Mouse (Mus musculus) bone marrow macrophage, adult 2 months (primary cell): ENCODE results near the gene Ccdc8.

Source experiments
- CTCF ChIP-seq: IDR thresholded peaks from 2 replicates; pipeline ENCODE4 v1.5.1; 2012; ENCODE audit warnings: low read depth, mild to moderate bottlenecking, low read length, moderate library complexity
- POLR2A ChIP-seq: IDR thresholded peaks from 2 replicates; pipeline ENCODE4 v1.6.1; 2012; ENCODE audit warnings: mild to moderate bottlenecking, low read depth, low read length, borderline replicate concordance

DNA sequence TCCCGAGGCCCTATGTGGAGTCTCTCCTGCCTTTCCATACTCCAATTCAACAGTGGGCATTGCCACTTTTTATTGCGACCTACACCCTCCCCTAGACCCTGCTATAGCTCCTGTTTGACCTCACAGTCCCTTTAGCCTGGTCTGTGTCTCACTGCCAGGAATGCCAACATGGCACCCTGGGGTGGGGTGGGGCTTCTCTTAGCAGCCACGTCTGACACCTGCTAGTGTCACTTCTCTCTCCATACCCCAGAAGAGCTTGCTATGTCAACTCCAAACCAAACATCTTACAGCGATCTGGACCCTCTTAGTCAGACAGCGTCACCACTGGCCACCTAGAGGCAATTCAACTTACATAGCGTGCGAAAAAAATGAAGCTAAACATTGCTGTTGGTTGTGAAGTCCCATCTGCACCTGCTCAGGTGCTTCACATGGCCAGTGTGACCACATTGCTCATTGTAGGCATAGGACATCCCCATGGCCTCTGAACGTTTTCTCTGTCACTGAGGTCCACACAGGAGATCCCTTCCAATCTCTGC lies 43.5 kb upstream of the Ccdc8 start:
- TF ChIP-seq POLR2A = no peak
- no peak for TF ChIP-seq CTCF
